Mouse (Mus musculus): ENCODE measurements around the gene Fbxl14.

GRCm38 (mm10) chr6:119486381-119487084, 7.1 kb downstream of the Fbxl14 start:
- TF ChIP-seq CTCF (IDR thresholded peaks at IDR 0.05; ENCODE audit: low read depth) = no peak
- TF ChIP-seq EP300 (IDR thresholded peaks at IDR 0.05; ENCODE audit: low read depth) = no peak
